Mouse (Mus musculus) left cerebral cortex, postnatal 10 days (tissue): Measurements from ENCODE around the gene Olfr370. TPM values are rescaled to one million over a fixed set of nuclear protein-coding genes. Genes with fewer than 3 reads are reported as not detected.

Source experiments
- DNase-seq, 2 experiments: peaks; one replicate each; pipeline ENCODE4 v3.0.0; 2021 to 2022; ENCODE audit warnings: low spot score in 2 of 2, mixed read lengths in 1 of 2; ENCODE audit errors: extremely low spot score in 1 of 2
- intact Hi-C: fragments of 180-260 bp; cut with DNase I; formaldehyde crosslinking; loops from one replicate; pipeline ENCODE4 v1.15.1; 2025
- total RNA-seq, 2 experiments: library from RNA; stranded (reverse); gene quantifications; 2 replicates each; pipeline ENCODE4 v1.2.3; 2021

Gene Olfr370
- total RNA-seq, 2 experiments from 2014 or later = not detected

DNA sequence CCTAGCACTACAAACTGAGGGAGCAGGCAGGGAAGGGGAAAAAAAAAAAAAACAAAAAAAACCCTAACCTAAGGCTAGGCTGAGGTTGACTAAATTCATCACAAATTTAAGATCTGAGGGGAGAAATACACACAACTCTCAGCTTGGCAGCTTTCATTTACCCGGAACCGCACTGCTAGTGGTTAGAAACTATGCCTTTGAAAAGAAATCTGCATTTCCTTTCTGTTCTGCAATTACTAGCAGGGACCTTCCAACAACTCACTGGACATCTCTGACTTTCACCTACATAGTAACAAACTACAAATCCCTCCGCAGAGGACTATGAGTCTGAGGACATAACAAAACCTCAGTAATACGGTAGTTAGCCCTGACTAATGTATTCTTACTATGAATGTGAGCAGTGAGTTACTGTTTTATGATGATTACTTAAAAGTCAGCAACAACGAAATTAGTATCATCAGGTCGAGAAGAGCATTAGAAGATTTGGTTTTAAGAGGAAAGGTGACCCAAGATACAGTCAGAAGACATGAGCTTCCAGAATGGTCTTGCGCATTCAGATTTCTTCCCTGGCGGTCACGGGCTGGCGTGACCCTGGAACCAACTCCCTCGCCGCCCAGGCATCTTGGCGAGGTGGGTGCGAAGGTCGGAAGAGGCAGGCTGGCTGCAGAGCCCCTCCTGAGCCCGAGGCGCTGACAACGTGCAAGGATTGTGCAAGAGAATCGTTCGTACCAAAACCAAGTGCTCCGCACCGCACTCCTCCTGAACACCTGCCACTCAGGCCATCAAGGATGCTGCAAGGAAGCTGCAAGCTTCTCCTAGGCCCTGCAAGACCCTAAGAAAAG, 58.0 kb downstream of the Olfr370 start:
- intact Hi-C loops = no loop called here
- DNase-seq = no peak

DNA sequence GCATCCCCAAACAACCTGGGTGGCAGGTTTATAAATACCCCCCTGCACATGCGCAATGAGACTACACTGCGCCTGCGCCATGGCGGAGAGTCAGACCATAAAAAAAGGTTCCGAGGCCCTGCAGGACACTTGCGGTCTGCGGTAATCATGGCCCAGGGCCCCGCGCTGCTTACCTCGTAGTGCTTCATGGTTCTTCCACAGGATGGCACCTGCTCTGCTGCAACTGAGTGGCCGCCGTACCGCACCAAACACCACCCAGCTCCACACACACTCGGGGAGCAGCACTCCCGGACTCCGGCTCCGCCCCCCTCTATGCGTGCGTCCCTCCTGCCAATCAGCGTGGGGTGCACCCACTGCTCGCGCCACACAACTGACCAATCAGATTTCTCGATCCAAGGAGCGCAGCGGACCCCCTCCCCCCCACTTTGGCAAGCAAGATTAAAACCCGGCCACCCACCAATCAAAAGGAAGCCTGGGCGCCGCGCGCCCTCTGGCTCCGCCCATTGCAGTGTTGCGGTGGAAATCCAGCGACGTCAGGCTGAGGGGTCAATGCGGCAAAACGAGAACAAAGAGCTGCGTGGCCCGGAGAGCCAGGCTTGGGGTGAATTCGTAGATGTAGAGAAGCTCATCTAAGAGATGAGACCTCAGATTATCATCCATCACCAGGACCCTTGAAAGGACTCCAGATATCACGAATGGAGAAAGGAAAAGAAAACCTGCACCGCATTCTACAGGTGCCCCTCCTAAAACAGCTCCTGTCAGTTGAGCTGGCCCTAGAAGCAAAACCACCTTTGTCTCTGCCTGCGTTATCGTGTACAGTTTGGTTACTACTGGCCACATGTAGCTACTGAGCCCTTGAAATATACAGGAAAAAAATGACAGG, 58.8 kb downstream of the Olfr370 start:
- intact Hi-C loops = no loop called here
- DNase-seq = peak; percentile 98

Other genes starting within 250 kb of the Olfr370 start
- not detected for gene Ucp1, start 245.4 kb upstream of the Olfr370 start, total RNA-seq
- 10 to 100 TPM; 11.2 to 13.9 TPM for gene Elmod2, start 203.3 kb upstream of the Olfr370 start, total RNA-seq
- gene Mgat4d, start 187.3 kb upstream of the Olfr370 start, total RNA-seq = not detected
- 10 to 100 TPM; 10.8 to 11.0 TPM for gene Clgn, start 145.9 kb upstream of the Olfr370 start, total RNA-seq
- gene Scoc, start 77.4 kb upstream of the Olfr370 start, total RNA-seq = 100 to 1,000 TPM; 302 to 310 TPM
- 100 to 1,000 TPM; 141 to 145 TPM for gene Ndufb7, start 30.9 kb downstream of the Olfr370 start, total RNA-seq
- gene Tecr, start 72.2 kb downstream of the Olfr370 start, total RNA-seq = 100 to 1,000 TPM; 642 to 649 TPM
- gene Dnajb1, start 72.4 kb downstream of the Olfr370 start, total RNA-seq = 10 to 100 TPM; 35.9 to 36.3 TPM
- 10 to 100 TPM; 84.0 to 86.7 TPM for gene Gipc1, start 116.9 kb downstream of the Olfr370 start, total RNA-seq
- under 1 TPM; 0.71 to 0.77 TPM for gene Ptger1, start 130.9 kb downstream of the Olfr370 start, total RNA-seq
- 10 to 100 TPM; 73.1 to 75.9 TPM for gene Pkn1, start 163.4 kb downstream of the Olfr370 start, total RNA-seq
- 10 to 100 TPM; 24.4 to 25.2 TPM for gene Ddx39, start 179.4 kb downstream of the Olfr370 start, total RNA-seq
- gene Adgre5, start 205.5 kb downstream of the Olfr370 start, total RNA-seq = 10 to 100 TPM; 11.4 to 11.7 TPM